Mouse (Mus musculus) thymus, adult 2 months (tissue): ENCODE measurements around the gene Pik3r5.

Experiments used
- CTCF ChIP-seq: fragments of 200-500 bp; IDR thresholded peaks from 2 replicates; pipeline ENCODE4 v1.5.1; 2012; ENCODE audit warnings: mild to moderate bottlenecking, control low read depth, low read length, moderate library complexity, borderline replicate concordance; ENCODE audit not compliant: control insufficient read depth, poor library complexity, insufficient read depth; ENCODE audit errors: extremely low read depth
- POLR2A ChIP-seq: fragments of 200-500 bp; IDR thresholded peaks from 2 replicates; pipeline ENCODE4 v1.6.1; 2012; ENCODE audit warnings: mild to moderate bottlenecking, low read length, control low read depth, moderate library complexity; ENCODE audit not compliant: control insufficient read depth, poor library complexity, insufficient read depth; ENCODE audit errors: extremely low read depth

DNA sequence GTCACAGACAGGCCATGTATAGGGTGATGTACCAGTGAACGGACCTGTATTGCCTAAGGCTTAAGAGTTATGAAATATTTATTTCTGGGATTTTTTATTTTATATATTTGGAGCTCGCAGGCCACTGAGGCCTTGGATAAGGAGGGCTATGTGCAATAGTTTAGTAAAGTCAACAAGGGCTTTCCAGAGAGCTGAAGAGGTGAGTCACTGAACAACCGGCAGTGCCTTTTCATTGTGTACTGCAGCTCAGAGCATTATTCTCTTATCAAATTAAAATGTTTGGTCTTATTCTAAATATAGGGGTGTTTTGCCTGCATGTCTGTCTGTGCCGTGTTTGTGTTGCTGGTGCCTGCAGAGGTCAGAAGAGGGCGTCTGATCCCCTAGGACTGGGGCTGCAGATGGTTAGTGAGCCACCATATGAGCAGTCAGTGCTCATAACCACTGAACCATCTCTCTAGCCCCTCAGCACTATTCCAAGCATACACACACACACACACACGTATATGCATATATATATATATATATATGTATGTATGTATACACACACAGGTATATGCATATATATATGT, 56.4 kb downstream of the Pik3r5 start:
- TF ChIP-seq CTCF: no peak
- TF ChIP-seq POLR2A: no peak
